Mouse (Mus musculus) CD4-positive naive resting alpha-beta T cell, adult 76 days (primary cell): ENCODE results near the gene Zcchc17. TPM values are rescaled to one million over a fixed set of nuclear protein-coding genes. Genes with fewer than 3 reads are reported as not detected.

ENCODE experiments used
- total RNA-seq: library from RNA; stranded (reverse); gene quantifications from one replicate; pipeline ENCODE4 v1.2.4, GENCODE M21; 2023

Zcchc17 gene
- total RNA-seq = 26.4 TPM

DNA sequence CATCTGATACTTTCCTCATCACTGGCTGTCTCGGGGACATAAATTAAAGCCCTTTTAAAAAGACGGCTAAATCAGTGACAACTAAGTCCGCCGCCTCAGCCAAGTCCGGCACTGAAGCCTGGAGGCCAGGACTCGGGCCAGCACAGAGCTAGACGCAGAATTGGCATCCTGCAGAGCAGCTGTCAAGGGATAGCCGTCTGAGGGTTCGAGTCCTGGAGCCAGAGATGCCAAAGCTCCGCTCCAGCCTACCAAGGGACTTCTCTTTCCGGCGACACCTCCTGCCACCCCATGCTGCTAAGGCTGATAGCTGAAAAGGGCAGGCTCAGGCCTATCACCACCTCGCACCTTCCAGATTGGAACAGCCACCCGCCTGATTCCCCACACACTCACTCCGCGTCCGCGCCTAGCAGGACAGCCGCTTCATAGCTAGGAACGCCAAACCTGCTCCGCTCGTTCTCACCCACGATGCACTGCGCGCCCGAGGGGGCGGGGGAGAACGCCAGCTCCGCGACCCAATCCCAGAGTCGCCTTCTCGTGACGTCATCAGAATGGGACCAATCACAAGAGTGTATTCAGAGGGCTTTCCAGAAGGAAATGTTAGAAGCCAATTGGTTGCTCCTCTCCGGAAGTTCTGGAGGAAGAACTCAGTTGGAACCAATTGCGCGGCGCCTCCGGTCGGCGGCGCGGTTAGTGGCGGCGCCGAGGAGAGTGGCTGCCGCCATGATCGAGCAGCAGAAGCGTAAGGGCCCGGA is at the start of gene Zcchc17, which contains the start of gene Snrnp40:
Gene Zcchc17 (minus strand): TSS at position 458 of the 752 bp plus-strand sequence.
Gene Snrnp40 (plus strand): TSS at position 647 of the 752 bp plus-strand sequence.

GRCm38 (mm10) chr4:130308231-130309081 is 51.3 kb downstream of the Zcchc17 start, which contains the start of the genes Fabp3 and Gm10570:
TSS of gene Fabp3 (plus strand) at chr4:130308595.
TSS of gene Gm10570 (minus strand) at chr4:130308674.

GRCm38 (mm10) chr4:130279105-130279504 is 80.6 kb downstream of the Zcchc17 start, which contains the start of gene Serinc2:
TSS of gene Serinc2 (minus strand) at chr4:130279205.

Other genes with a start within 250 kb of the Zcchc17 start
- gene Hcrtr1, start 220.6 kb downstream of the Zcchc17 start, total RNA-seq = not detected
- 0.79 TPM for gene Tinagl1, start 184.8 kb downstream of the Zcchc17 start, total RNA-seq
- not detected for gene Gm853, start 137.5 kb downstream of the Zcchc17 start, total RNA-seq
- gene Serinc2, start 80.7 kb downstream of the Zcchc17 start, total RNA-seq = not detected
- gene Fabp3, start 51.3 kb downstream of the Zcchc17 start, total RNA-seq = not detected
- not detected for gene Gm10570, start 51.3 kb downstream of the Zcchc17 start, total RNA-seq
- 74.7 TPM for gene Snrnp40, start 189 bp upstream of the Zcchc17 start, total RNA-seq
- not detected for gene Nkain1, start 214.2 kb upstream of the Zcchc17 start, total RNA-seq